Mouse (Mus musculus): ENCODE data around the gene Alx1. TPM values are rescaled to one million over a fixed set of nuclear protein-coding genes. Genes with fewer than 3 reads are reported as not detected.

Alx1 gene
- polyA plus RNA-seq (2014; fragmentation: Nextera tagmentation; extraction: Ambion mirVana), result 44.8 and 48.8 TPM in 2 replicates

GRCm38 (mm10) chr10:103029730-103030490 lies at the start of gene Alx1:
Gene Alx1 (minus strand): TSS chr10:103030215.
- no peak for ATAC-seq (replicated peaks; ENCODE audit: low FRiP score)
- H3K4me2 ChIP-seq (ENCODE audit: low read depth, low read length, severe bottlenecking), result peak within 1 kb of the TSS; percentile 24; the same call in 1 of the 2 replicates
- H3K9me3 ChIP-seq (ENCODE audit: control insufficient read depth, low read length), result no peaks in the 10 kb centered on the region
- under 1% methylated on average over 32 of the region's 32 CpGs for WGBS
- no peaks in the 10 kb centered on the region for H3K36me3 ChIP-seq (ENCODE audit: control insufficient read depth, insufficient read depth, low read length)
- H3K9ac ChIP-seq (ENCODE audit: low read length), result no peak within 1 kb of the TSS
- H3K4me1 ChIP-seq (replicated peaks; ENCODE audit: control insufficient read depth, insufficient read depth, low read length), result 0 out of 2 replicates have a peak, but pooled peaks cover 5% of the 10 kb centered on the region
- H3K27ac ChIP-seq (ENCODE audit: low read depth, low read length), result no peak within 1 kb of the TSS
- peak; percentile 62 for DNase-seq (ENCODE audit: low spot score)
- H3K4me3 ChIP-seq (ENCODE audit: low read depth, low read length), result peak within 1 kb of the TSS; percentile 30
- peaks cover 63% of the 10 kb centered on the region for H3K27me3 ChIP-seq (ENCODE audit: control insufficient read depth, insufficient read depth, low read length)

- Histone ChIP-seq H3K27ac (ENCODE audit: low read depth, low read length) (no peak overlapping the region), H3K4me2 (ENCODE audit: low read depth, low read length, severe bottlenecking) (no peak overlapping the region), H3K4me3 (ENCODE audit: low read depth, low read length) (no peak overlapping the region), H3K9me3 (ENCODE audit: control insufficient read depth, low read length) (no peaks in the 10 kb centered on the region), H3K4me1 (replicated peaks; ENCODE audit: control insufficient read depth, insufficient read depth, low read length) (no peaks in the 10 kb centered on the region), H3K27me3 (ENCODE audit: control insufficient read depth, insufficient read depth, low read length) (no peaks in the 10 kb centered on the region), H3K36me3 (ENCODE audit: control insufficient read depth, insufficient read depth, low read length) (no peaks in the 10 kb centered on the region), H3K9ac (ENCODE audit: low read length) (no peak overlapping the region)
- 79% methylated on average over 2 of the region's 2 CpGs for WGBS
- ATAC-seq (replicated peaks; ENCODE audit: low FRiP score), result no peak
- DNase-seq (ENCODE audit: low spot score), result no peak
Observed at GRCm38 (mm10) chr10:103049593-103049992, 19.6 kb upstream of the Alx1 start.

- 71% methylated on average over 3 of the region's 3 CpGs for WGBS
Observed at GRCm38 (mm10) chr10:103046623-103047022, 16.6 kb upstream of the Alx1 start.

GRCm38 (mm10) chr10:103045019-103045418 lies 15.0 kb upstream of the Alx1 start:
- no peak for ATAC-seq (replicated peaks; ENCODE audit: low FRiP score)
- H3K27ac ChIP-seq (ENCODE audit: low read depth, low read length), result no peak overlapping the region
- H3K4me2 ChIP-seq (ENCODE audit: low read depth, low read length, severe bottlenecking), result no peak overlapping the region
- H3K4me1 ChIP-seq (replicated peaks; ENCODE audit: control insufficient read depth, insufficient read depth, low read length), result no peaks in the 10 kb centered on the region
- H3K36me3 ChIP-seq (ENCODE audit: control insufficient read depth, insufficient read depth, low read length), result no peaks in the 10 kb centered on the region
- no peaks in the 10 kb centered on the region for H3K9me3 ChIP-seq (ENCODE audit: control insufficient read depth, low read length)
- no peaks in the 10 kb centered on the region for H3K27me3 ChIP-seq (ENCODE audit: control insufficient read depth, insufficient read depth, low read length)
- no peak overlapping the region for H3K4me3 ChIP-seq (ENCODE audit: low read depth, low read length)
- DNase-seq (ENCODE audit: low spot score), result no peak
- WGBS, result 67% methylated on average over 2 of the region's 2 CpGs
- no peak overlapping the region for H3K9ac ChIP-seq (ENCODE audit: low read length)

More at GRCm38 (mm10) chr10:103046623-103047022, 16.6 kb upstream of the Alx1 start:
- Histone ChIP-seq H3K36me3 (ENCODE audit: control insufficient read depth, insufficient read depth, low read length) (no peaks in the 10 kb centered on the region), H3K4me3 (ENCODE audit: low read depth, low read length) (no peak overlapping the region), H3K9me3 (ENCODE audit: control insufficient read depth, low read length) (no peaks in the 10 kb centered on the region), H3K4me2 (ENCODE audit: low read depth, low read length, severe bottlenecking) (no peak overlapping the region), H3K27me3 (ENCODE audit: control insufficient read depth, insufficient read depth, low read length) (no peaks in the 10 kb centered on the region), H3K27ac (ENCODE audit: low read depth, low read length) (no peak overlapping the region), H3K4me1 (replicated peaks; ENCODE audit: control insufficient read depth, insufficient read depth, low read length) (no peaks in the 10 kb centered on the region), H3K9ac (ENCODE audit: low read length) (no peak overlapping the region)
- no peak for DNase-seq (ENCODE audit: low spot score)
- no peak for ATAC-seq (replicated peaks; ENCODE audit: low FRiP score)

- Histone ChIP-seq H3K4me1 (replicated peaks; ENCODE audit: control insufficient read depth, insufficient read depth, low read length) (no peaks in the 10 kb centered on the region), H3K9ac (ENCODE audit: low read length) (no peak overlapping the region), H3K4me3 (ENCODE audit: low read depth, low read length) (no peak overlapping the region), H3K27me3 (ENCODE audit: control insufficient read depth, insufficient read depth, low read length) (peaks cover 48% of the 10 kb centered on the region), H3K36me3 (ENCODE audit: control insufficient read depth, insufficient read depth, low read length) (no peaks in the 10 kb centered on the region), H3K27ac (ENCODE audit: low read depth, low read length) (no peak overlapping the region), H3K4me2 (ENCODE audit: low read depth, low read length, severe bottlenecking) (no peak overlapping the region), H3K9me3 (ENCODE audit: control insufficient read depth, low read length) (no peaks in the 10 kb centered on the region)
- ATAC-seq (replicated peaks; ENCODE audit: low FRiP score), result peak; percentile 56
- DNase-seq (ENCODE audit: low spot score), result no peak
- 1% methylated on average over 14 of the region's 14 CpGs for WGBS
Observed at GRCm38 (mm10) chr10:103035002-103035640, 5.1 kb upstream of the Alx1 start.

GRCm38 (mm10) chr10:103030931-103031330 lies 916 bp upstream of the Alx1 start:
- Histone ChIP-seq H3K4me3 (ENCODE audit: low read depth, low read length) (no peak overlapping the region), H3K4me1 (replicated peaks; ENCODE audit: control insufficient read depth, insufficient read depth, low read length) (0 out of 2 replicates have a peak, but pooled peaks cover 5% of the 10 kb centered on the region), H3K36me3 (ENCODE audit: control insufficient read depth, insufficient read depth, low read length) (no peaks in the 10 kb centered on the region), H3K27ac (ENCODE audit: low read depth, low read length) (no peak overlapping the region), H3K9me3 (ENCODE audit: control insufficient read depth, low read length) (no peaks in the 10 kb centered on the region), H3K9ac (ENCODE audit: low read length) (no peak overlapping the region), H3K4me2 (ENCODE audit: low read depth, low read length, severe bottlenecking) (no peak overlapping the region), H3K27me3 (ENCODE audit: control insufficient read depth, insufficient read depth, low read length) (peaks cover 70% of the 10 kb centered on the region)
- DNase-seq (ENCODE audit: low spot score) (peak; percentile 45), ATAC-seq (replicated peaks; ENCODE audit: low FRiP score) (no peak)
- WGBS, result 2% methylated on average over 11 of the region's 11 CpGs

GRCm38 (mm10) chr10:103029132-103029729 lies 784 bp downstream of the Alx1 start:
- Histone ChIP-seq H3K4me3 (ENCODE audit: low read depth, low read length) (peak overlapping the region; percentile 30; the same call in 1 of the 2 replicates), H3K36me3 (ENCODE audit: control insufficient read depth, insufficient read depth, low read length) (no peaks in the 10 kb centered on the region), H3K4me1 (replicated peaks; ENCODE audit: control insufficient read depth, insufficient read depth, low read length) (0 out of 2 replicates have a peak, but pooled peaks cover 5% of the 10 kb centered on the region), H3K9me3 (ENCODE audit: control insufficient read depth, low read length) (no peaks in the 10 kb centered on the region), H3K4me2 (ENCODE audit: low read depth, low read length, severe bottlenecking) (no peak overlapping the region; the same call in 1 of the 2 replicates), H3K9ac (ENCODE audit: low read length) (no peak overlapping the region), H3K27me3 (ENCODE audit: control insufficient read depth, insufficient read depth, low read length) (peaks cover 57% of the 10 kb centered on the region), H3K27ac (ENCODE audit: low read depth, low read length) (no peak overlapping the region)
- WGBS, result under 1% methylated on average over 23 of the region's 23 CpGs
- ATAC-seq (replicated peaks; ENCODE audit: low FRiP score) (no peak), DNase-seq (ENCODE audit: low spot score) (peak; percentile 63)

- Histone ChIP-seq H3K36me3 (ENCODE audit: control insufficient read depth, insufficient read depth, low read length) (no peaks in the 10 kb centered on the region), H3K4me1 (replicated peaks; ENCODE audit: control insufficient read depth, insufficient read depth, low read length) (0 out of 2 replicates have a peak, but pooled peaks cover 5% of the 10 kb centered on the region), H3K9me3 (ENCODE audit: control insufficient read depth, low read length) (no peaks in the 10 kb centered on the region), H3K27me3 (ENCODE audit: control insufficient read depth, insufficient read depth, low read length) (peaks cover 56% of the 10 kb centered on the region), H3K27ac (ENCODE audit: low read depth, low read length) (peak overlapping the region; percentile 27; the same call in 1 of the 2 replicates), H3K4me2 (ENCODE audit: low read depth, low read length, severe bottlenecking) (peak overlapping the region; percentile 41), H3K4me3 (ENCODE audit: low read depth, low read length) (peak overlapping the region; percentile 30), H3K9ac (ENCODE audit: low read length) (peak overlapping the region; percentile 44; the same call in 1 of the 2 replicates)
- ATAC-seq (replicated peaks; ENCODE audit: low FRiP score), result peak; percentile 75
- under 1% methylated on average over 49 of the region's 50 CpGs for WGBS
- peak; percentile 76 for DNase-seq (ENCODE audit: low spot score)
Observed at GRCm38 (mm10) chr10:103028253-103029131, 1.5 kb downstream of the Alx1 start.

All from forebrain, embryonic 11.5 days (tissue).